Mouse (Mus musculus) megakaryocyte, adult 5-6 weeks (primary cell): Measurements from ENCODE around the gene Gm43302. TPM values are rescaled to one million over a fixed set of nuclear protein-coding genes. Genes with fewer than 3 reads are reported as not detected.
"Not testable (repeated sequence)": the region's sequence is repeated elsewhere in the genome, so short reads cannot be mapped to it uniquely, and the experiment has no call there.

ENCODE experiments used
- ATAC-seq: 2 replicates; pipeline ENCODE4 v1.8.0; 2016; ENCODE audit warnings: mild to moderate bottlenecking, inconsistent platforms; ENCODE audit not compliant: poor library complexity, severe bottlenecking
- total RNA-seq, 2 experiments: library from RNA; stranded (forward) in 1 of 2; stranded (reverse) in 1 of 2; fragments of 153-499, 151-499 nt in 1 of 2; fragments of 221-1000, 200-1000 nt in 1 of 2; gene quantifications; 2 replicates each; pipeline versions ENCODE4 v1.2.3 to v1.2.4; 2015 to 2017

The Gm43302 gene
- total RNA-seq, 2 experiments from 2014 or later: not detected

DNA sequence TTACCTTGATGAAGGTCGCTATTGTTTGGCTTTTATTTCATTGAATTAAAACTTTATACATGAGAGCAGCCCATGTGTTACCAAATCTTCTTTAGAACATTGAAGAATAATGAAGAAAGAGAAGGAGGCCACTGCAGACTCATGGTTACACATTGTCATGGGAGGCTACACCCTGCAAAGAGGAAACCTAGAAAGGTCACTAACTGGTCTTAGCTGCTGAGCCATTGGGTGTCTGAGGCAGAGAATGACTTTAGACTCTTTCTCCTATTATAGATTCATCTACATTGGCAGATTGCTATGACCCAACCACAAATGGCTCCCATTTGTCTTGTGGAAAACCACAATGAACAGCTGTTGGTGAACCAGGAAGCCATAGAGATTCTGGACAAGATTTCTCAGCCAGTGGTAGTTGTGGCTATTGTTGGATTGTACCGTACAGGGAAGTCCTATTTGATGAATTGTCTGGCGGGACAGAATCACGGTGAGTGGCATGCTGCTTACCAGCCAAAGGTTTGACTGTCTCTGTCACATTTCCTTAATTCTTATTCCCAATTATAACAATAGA is 92.6 kb downstream of the Gm43302 start:
- not testable (repeated sequence) for ATAC-seq

DNA sequence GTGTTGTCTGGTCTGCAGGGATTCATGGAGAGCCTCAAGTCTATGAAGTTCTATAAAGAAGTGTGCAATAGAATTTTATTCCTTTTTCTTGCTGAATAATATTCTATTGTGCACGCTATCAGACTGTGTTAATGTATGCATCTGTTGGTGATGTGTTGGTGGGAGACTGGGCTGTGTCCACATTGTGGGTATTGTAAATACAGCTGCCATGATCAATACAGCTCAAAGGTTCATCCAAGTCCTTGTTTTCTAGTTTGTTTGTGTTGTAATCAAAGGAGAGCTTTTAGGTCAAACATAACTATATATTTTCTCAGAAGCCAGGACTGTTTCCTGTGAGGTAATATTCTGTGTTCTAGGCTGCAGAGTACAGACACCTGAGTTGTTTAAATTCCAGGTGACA is 94.3 kb downstream of the Gm43302 start:
- not testable (repeated sequence) for ATAC-seq

- not testable (repeated sequence) for ATAC-seq
These were observed 95.5 kb downstream of the Gm43302 start for GRCm38 (mm10) chr5:105197915-105198560.

DNA sequence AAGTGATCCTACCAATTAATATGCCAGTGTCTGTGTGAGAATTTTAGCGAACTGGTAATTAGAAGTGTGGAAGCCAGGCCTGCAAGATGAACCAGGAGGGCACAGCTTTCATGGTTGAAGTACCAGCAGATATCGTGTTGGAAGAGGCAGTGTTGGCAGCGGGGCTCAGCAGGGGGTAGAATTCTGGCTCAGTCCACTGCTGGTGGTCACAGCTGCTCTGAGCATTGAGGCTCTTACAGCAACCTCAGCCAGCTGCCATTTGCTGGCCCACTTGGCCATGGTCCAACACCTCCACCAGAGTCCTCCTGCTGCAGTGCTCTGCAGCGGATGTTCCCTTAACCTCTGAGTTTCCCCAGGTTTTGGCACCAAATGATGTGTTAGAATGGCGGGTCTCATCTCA is 97.2 kb downstream of the Gm43302 start:
- not testable (repeated sequence) for ATAC-seq

DNA sequence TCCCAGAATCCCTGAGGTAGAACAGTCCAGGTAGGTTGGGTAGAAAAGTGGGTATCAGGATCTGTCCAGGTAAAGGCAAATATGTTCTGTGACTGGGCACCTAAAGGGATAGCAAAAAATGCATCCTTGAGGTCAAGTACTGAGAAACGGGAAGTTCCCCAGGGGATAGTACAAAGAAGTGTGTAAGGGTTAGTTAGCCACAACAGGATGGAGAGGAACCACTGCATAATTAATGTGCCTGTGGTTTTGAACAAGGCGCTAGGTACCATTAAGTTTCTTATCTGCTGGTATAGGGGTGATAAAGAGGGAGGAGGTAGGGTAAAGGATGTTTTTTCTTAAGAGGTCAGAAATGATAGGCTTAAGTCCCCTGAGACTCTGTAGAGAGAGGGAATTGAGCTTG is 101.0 kb downstream of the Gm43302 start:
- ATAC-seq: peak; percentile 64

DNA sequence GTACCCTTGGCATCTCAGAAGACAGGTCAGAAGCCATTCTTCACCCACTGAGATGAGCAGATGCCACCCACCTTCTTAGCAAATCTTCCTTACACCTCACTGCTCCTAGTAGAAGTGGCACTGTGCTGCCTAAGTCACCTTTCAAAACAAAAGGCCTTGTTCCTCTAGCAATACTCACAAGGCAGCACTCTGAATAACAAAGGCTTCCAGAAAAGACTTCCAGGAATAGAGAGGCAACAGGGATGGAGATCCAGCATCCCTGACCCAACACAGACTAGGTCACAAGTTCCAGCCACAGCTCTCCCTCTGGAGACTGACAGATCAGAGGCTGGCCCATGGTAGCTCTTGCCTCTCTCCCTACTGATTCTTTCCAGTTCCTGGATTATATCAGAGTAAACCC is 112.0 kb downstream of the Gm43302 start:
- no peak for ATAC-seq

Other genes starting within 250 kb of the Gm43302 start
- 5.6 and 6.3 TPM in 2 replicates for gene Gbp9, start 154.2 kb downstream of the Gm43302 start, total RNA-seq (2015)
- 7.3 and 9.0 TPM in 2 replicates for gene Gbp9, start 154.2 kb downstream of the Gm43302 start, total RNA-seq (2017)
- 1.3 and 2.1 TPM in 2 replicates for gene Gbp8, start 154.2 kb downstream of the Gm43302 start, total RNA-seq (2015)
- gene Gbp8, start 154.2 kb downstream of the Gm43302 start, total RNA-seq (2017): 0.37 and 1.1 TPM in 2 replicates
- gene Gbp4, start 154.1 kb downstream of the Gm43302 start, total RNA-seq (2015): 2.2 TPM in 2 replicates
- gene Gbp4, start 154.1 kb downstream of the Gm43302 start, total RNA-seq (2017): 1.9 and 3.0 TPM in 2 replicates
- gene Gbp10, start 54.2 kb downstream of the Gm43302 start, total RNA-seq (2015): not detected in 2 replicates
- gene Gbp10, start 54.2 kb downstream of the Gm43302 start, total RNA-seq (2017): not detected in 2 replicates
- 1.0 and 1.1 TPM in 2 replicates for gene Gbp6, start within 50 bp of the Gm43302 start, total RNA-seq (2015)
- 2.2 and 2.6 TPM in 2 replicates for gene Gbp6, start within 50 bp of the Gm43302 start, total RNA-seq (2017)
- 19.9 and 23.7 TPM in 2 replicates for gene Lrrc8b, start 122.1 kb upstream of the Gm43302 start, total RNA-seq (2015)
- 8.1 and 9.6 TPM in 2 replicates for gene Lrrc8b, start 122.1 kb upstream of the Gm43302 start, total RNA-seq (2017)
- 51.2 and 57.7 TPM in 2 replicates for gene Lrrc8c, start 225.7 kb upstream of the Gm43302 start, total RNA-seq (2015)
- gene Lrrc8c, start 225.7 kb upstream of the Gm43302 start, total RNA-seq (2017): 9.7 and 12.2 TPM in 2 replicates